Mouse (Mus musculus): ENCODE results near the gene Fcrl5. TPM values are rescaled to one million over a fixed set of nuclear protein-coding genes. Genes with fewer than 3 reads are reported as not detected.

Fcrl5 gene
- polyA plus RNA-seq, 1 experiment from 2014 or later: not detected

GRCm38 (mm10) chr3:87521833-87522232 is 86.3 kb downstream of the Fcrl5 start:
- Histone ChIP-seq H3K4me2 (ENCODE audit: low read depth, low read length) (no peak overlapping the region), H3K27ac (ENCODE audit: low read length) (no peak overlapping the region), H3K27me3 (ENCODE audit: control insufficient read depth, insufficient read depth, low read depth, low read length) (no peaks in the 10 kb centered on the region), H3K4me3 (ENCODE audit: low read length) (no peak overlapping the region), H3K9me3 (ENCODE audit: control insufficient read depth, low read length) (no peaks in the 10 kb centered on the region), H3K36me3 (ENCODE audit: control insufficient read depth, insufficient read depth, low read length) (no peaks in the 10 kb centered on the region), H3K4me1 (replicated peaks; ENCODE audit: control insufficient read depth, insufficient read depth, low read length) (peaks cover 13% of the 10 kb centered on the region), H3K9ac (ENCODE audit: low read length) (no peak overlapping the region)
- no peak for ATAC-seq (ENCODE audit: low read depth)
- WGBS: 18% methylated on average over 1 of the region's 1 CpGs

GRCm38 (mm10) chr3:87523701-87524100 is 88.1 kb downstream of the Fcrl5 start:
- Histone ChIP-seq H3K9me3 (ENCODE audit: control insufficient read depth, low read length) (no peaks in the 10 kb centered on the region), H3K4me3 (ENCODE audit: low read length) (no peak overlapping the region), H3K4me2 (ENCODE audit: low read depth, low read length) (no peak overlapping the region), H3K36me3 (ENCODE audit: control insufficient read depth, insufficient read depth, low read length) (peaks cover 7% of the 10 kb centered on the region), H3K4me1 (replicated peaks; ENCODE audit: control insufficient read depth, insufficient read depth, low read length) (peaks cover 12% of the 10 kb centered on the region), H3K9ac (ENCODE audit: low read length) (no peak overlapping the region), H3K27ac (ENCODE audit: low read length) (no peak overlapping the region), H3K27me3 (ENCODE audit: control insufficient read depth, insufficient read depth, low read depth, low read length) (no peaks in the 10 kb centered on the region)
- 88% methylated on average over 9 of the region's 9 CpGs for WGBS
- ATAC-seq (ENCODE audit: low read depth): no peak

- peaks cover 21% of the 10 kb centered on the region for H3K36me3 ChIP-seq (ENCODE audit: control insufficient read depth, insufficient read depth, low read length)
- H3K9me3 ChIP-seq (ENCODE audit: control insufficient read depth, low read length): no peaks in the 10 kb centered on the region
- peaks cover 12% of the 10 kb centered on the region for H3K4me1 ChIP-seq (replicated peaks; ENCODE audit: control insufficient read depth, insufficient read depth, low read length)
- peak within 1 kb of the TSS; percentile 99 for H3K9ac ChIP-seq (ENCODE audit: low read length)
- ATAC-seq (ENCODE audit: low read depth): peak; percentile 96
- no peaks in the 10 kb centered on the region for H3K27me3 ChIP-seq (ENCODE audit: control insufficient read depth, insufficient read depth, low read depth, low read length)
- peak within 1 kb of the TSS; percentile 90 for H3K27ac ChIP-seq (ENCODE audit: low read length)
- H3K4me3 ChIP-seq (ENCODE audit: low read length): peak within 1 kb of the TSS; percentile 99
- WGBS: 5% methylated on average over 49 of the region's 64 CpGs
- peak within 1 kb of the TSS; percentile 90 for H3K4me2 ChIP-seq (ENCODE audit: low read depth, low read length)
These were observed 89.7 kb downstream of the Fcrl5 start, which contains the start of gene Etv3 for GRCm38 (mm10) chr3:87525043-87525836. Gene Etv3, plus strand, starts transcription at chr3:87525407.

GRCm38 (mm10) chr3:87525837-87526570 is 90.4 kb downstream of the Fcrl5 start:
- ATAC-seq (ENCODE audit: low read depth): peak; percentile 48
- H3K4me2 ChIP-seq (ENCODE audit: low read depth, low read length): peak overlapping the region; percentile 90
- peaks cover 12% of the 10 kb centered on the region for H3K4me1 ChIP-seq (replicated peaks; ENCODE audit: control insufficient read depth, insufficient read depth, low read length)
- peaks cover 27% of the 10 kb centered on the region for H3K36me3 ChIP-seq (ENCODE audit: control insufficient read depth, insufficient read depth, low read length)
- no peaks in the 10 kb centered on the region for H3K27me3 ChIP-seq (ENCODE audit: control insufficient read depth, insufficient read depth, low read depth, low read length)
- no peaks in the 10 kb centered on the region for H3K9me3 ChIP-seq (ENCODE audit: control insufficient read depth, low read length)
- peak overlapping the region; percentile 99 for H3K4me3 ChIP-seq (ENCODE audit: low read length)
- peak overlapping the region; percentile 99 for H3K9ac ChIP-seq (ENCODE audit: low read length)
- peak overlapping the region; percentile 90 for H3K27ac ChIP-seq (ENCODE audit: low read length)
- WGBS: 4% methylated on average over 27 of the region's 27 CpGs

GRCm38 (mm10) chr3:87527139-87527538 is 91.6 kb downstream of the Fcrl5 start:
- peak overlapping the region; percentile 54 for H3K27ac ChIP-seq (ENCODE audit: low read length)
- peaks cover 12% of the 10 kb centered on the region for H3K4me1 ChIP-seq (replicated peaks; ENCODE audit: control insufficient read depth, insufficient read depth, low read length)
- no peak overlapping the region for H3K9ac ChIP-seq (ENCODE audit: low read length)
- H3K4me2 ChIP-seq (ENCODE audit: low read depth, low read length): peak overlapping the region; percentile 90; the same call in 1 of the 2 replicates
- 0 out of 2 replicates have a peak overlapping the region, but pooled peaks have one; percentile 9 for H3K4me3 ChIP-seq (ENCODE audit: low read length)
- 52% methylated on average over 12 of the region's 12 CpGs for WGBS
- no peaks in the 10 kb centered on the region for H3K27me3 ChIP-seq (ENCODE audit: control insufficient read depth, insufficient read depth, low read depth, low read length)
- no peaks in the 10 kb centered on the region for H3K9me3 ChIP-seq (ENCODE audit: control insufficient read depth, low read length)
- no peak for ATAC-seq (ENCODE audit: low read depth)
- peaks cover 34% of the 10 kb centered on the region for H3K36me3 ChIP-seq (ENCODE audit: control insufficient read depth, insufficient read depth, low read length)

- ATAC-seq (ENCODE audit: low read depth): no peak
- peak overlapping the region; percentile 7; the same call in 1 of the 2 replicates for H3K9ac ChIP-seq (ENCODE audit: low read length)
- no peak overlapping the region for H3K4me3 ChIP-seq (ENCODE audit: low read length)
- H3K4me2 ChIP-seq (ENCODE audit: low read depth, low read length): no peak overlapping the region
- peak overlapping the region; percentile 17; the same call in 1 of the 2 replicates for H3K27ac ChIP-seq (ENCODE audit: low read length)
- 49% methylated on average over 7 of the region's 8 CpGs for WGBS
- no peaks in the 10 kb centered on the region for H3K27me3 ChIP-seq (ENCODE audit: control insufficient read depth, insufficient read depth, low read depth, low read length)
- peaks cover 12% of the 10 kb centered on the region for H3K4me1 ChIP-seq (replicated peaks; ENCODE audit: control insufficient read depth, insufficient read depth, low read length)
- no peaks in the 10 kb centered on the region for H3K9me3 ChIP-seq (ENCODE audit: control insufficient read depth, low read length)
- peaks cover 39% of the 10 kb centered on the region for H3K36me3 ChIP-seq (ENCODE audit: control insufficient read depth, insufficient read depth, low read length)
These were observed 92.4 kb downstream of the Fcrl5 start for GRCm38 (mm10) chr3:87528021-87528420.

GRCm38 (mm10) chr3:87528841-87529240 is 93.3 kb downstream of the Fcrl5 start:
- no peaks in the 10 kb centered on the region for H3K27me3 ChIP-seq (ENCODE audit: control insufficient read depth, insufficient read depth, low read depth, low read length)
- no peak overlapping the region for H3K4me2 ChIP-seq (ENCODE audit: low read depth, low read length)
- H3K27ac ChIP-seq (ENCODE audit: low read length): no peak overlapping the region
- peaks cover 12% of the 10 kb centered on the region for H3K4me1 ChIP-seq (replicated peaks; ENCODE audit: control insufficient read depth, insufficient read depth, low read length)
- no peak overlapping the region for H3K9ac ChIP-seq (ENCODE audit: low read length)
- 87% methylated on average over 8 of the region's 8 CpGs for WGBS
- no peak overlapping the region for H3K4me3 ChIP-seq (ENCODE audit: low read length)
- no peaks in the 10 kb centered on the region for H3K9me3 ChIP-seq (ENCODE audit: control insufficient read depth, low read length)
- H3K36me3 ChIP-seq (ENCODE audit: control insufficient read depth, insufficient read depth, low read length): peaks cover 41% of the 10 kb centered on the region
- ATAC-seq (ENCODE audit: low read depth): no peak

GRCm38 (mm10) chr3:87529568-87529967 is 94.0 kb downstream of the Fcrl5 start:
- Histone ChIP-seq H3K27me3 (ENCODE audit: control insufficient read depth, insufficient read depth, low read depth, low read length) (no peaks in the 10 kb centered on the region), H3K4me2 (ENCODE audit: low read depth, low read length) (no peak overlapping the region), H3K27ac (ENCODE audit: low read length) (no peak overlapping the region), H3K4me3 (ENCODE audit: low read length) (no peak overlapping the region), H3K9ac (ENCODE audit: low read length) (no peak overlapping the region), H3K9me3 (ENCODE audit: control insufficient read depth, low read length) (no peaks in the 10 kb centered on the region), H3K4me1 (replicated peaks; ENCODE audit: control insufficient read depth, insufficient read depth, low read length) (peaks cover 12% of the 10 kb centered on the region), H3K36me3 (ENCODE audit: control insufficient read depth, insufficient read depth, low read length) (peaks cover 43% of the 10 kb centered on the region)
- ATAC-seq (ENCODE audit: low read depth): no peak
- 90% methylated on average over 11 of the region's 11 CpGs for WGBS

GRCm38 (mm10) chr3:87530234-87530633 is 94.7 kb downstream of the Fcrl5 start:
- H3K4me3 ChIP-seq (ENCODE audit: low read length): no peak overlapping the region
- ATAC-seq (ENCODE audit: low read depth): no peak
- no peaks in the 10 kb centered on the region for H3K27me3 ChIP-seq (ENCODE audit: control insufficient read depth, insufficient read depth, low read depth, low read length)
- no peak overlapping the region for H3K9ac ChIP-seq (ENCODE audit: low read length)
- H3K4me1 ChIP-seq (replicated peaks; ENCODE audit: control insufficient read depth, insufficient read depth, low read length): peaks cover 8% of the 10 kb centered on the region
- H3K36me3 ChIP-seq (ENCODE audit: control insufficient read depth, insufficient read depth, low read length): peaks cover 49% of the 10 kb centered on the region
- 76% methylated on average over 3 of the region's 3 CpGs for WGBS
- H3K4me2 ChIP-seq (ENCODE audit: low read depth, low read length): no peak overlapping the region
- no peaks in the 10 kb centered on the region for H3K9me3 ChIP-seq (ENCODE audit: control insufficient read depth, low read length)
- H3K27ac ChIP-seq (ENCODE audit: low read length): no peak overlapping the region
